Mouse (Mus musculus) G1E-ER4 (cell line): Measurements from ENCODE around the gene 4930447C04Rik. TPM values are rescaled to one million over a fixed set of nuclear protein-coding genes. Genes with fewer than 3 reads are reported as not detected.

Experiments used
- GATA1 ChIP-seq: IDR thresholded peaks from one replicate; pipeline ENCODE4 v1.8.0; 2012; ENCODE audit warnings: low read length, inconsistent platforms
- polyA plus RNA-seq: library from polyadenylated mRNA; stranded (reverse); fragments of >175 nt; gene quantifications from 2 replicates; pipeline ENCODE4 v1.2.3, GENCODE M21; 2012

The 4930447C04Rik gene
- polyA plus RNA-seq, 1 experiment = not detected

DNA sequence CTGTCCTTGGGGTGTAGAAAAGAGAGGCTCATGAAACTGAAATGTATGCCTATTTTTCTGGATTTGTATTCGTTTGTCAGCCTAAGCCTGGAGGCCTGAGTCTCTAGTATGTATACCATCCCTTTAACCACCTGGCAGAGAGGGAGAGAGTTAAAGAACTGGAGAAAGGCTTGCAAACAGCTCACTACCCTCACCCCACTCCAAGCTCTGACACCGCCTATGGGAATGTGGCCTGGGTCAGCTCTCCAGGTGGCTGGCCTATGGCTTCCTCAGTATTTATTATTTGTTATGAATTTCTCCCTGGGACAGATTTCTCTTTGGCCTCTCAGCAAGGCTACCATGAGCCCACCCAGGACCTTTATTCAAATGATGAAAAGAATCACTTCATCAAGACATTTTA, 6.8 kb upstream of the 4930447C04Rik start:
- TF ChIP-seq GATA1 = no peak

DNA sequence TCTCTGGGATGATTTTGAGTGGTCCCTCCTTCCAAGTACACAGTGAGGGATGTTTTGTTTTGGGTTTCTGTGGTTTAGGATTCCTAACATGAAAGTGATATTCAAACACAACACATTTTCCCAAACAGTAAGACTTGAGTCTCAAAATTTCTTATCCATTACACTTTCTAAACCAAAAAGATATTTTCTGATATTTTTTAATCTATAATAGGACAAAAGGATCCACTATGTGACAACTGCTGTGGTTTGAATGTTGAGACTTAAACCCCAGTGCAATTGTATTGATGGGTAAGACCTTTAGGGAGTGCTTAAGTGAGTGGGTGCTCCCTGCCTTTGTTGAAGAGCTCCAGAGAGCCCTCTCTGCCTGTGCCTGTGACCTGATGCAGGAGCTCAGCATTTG, 6.2 kb upstream of the 4930447C04Rik start:
- TF ChIP-seq GATA1 = no peak

DNA sequence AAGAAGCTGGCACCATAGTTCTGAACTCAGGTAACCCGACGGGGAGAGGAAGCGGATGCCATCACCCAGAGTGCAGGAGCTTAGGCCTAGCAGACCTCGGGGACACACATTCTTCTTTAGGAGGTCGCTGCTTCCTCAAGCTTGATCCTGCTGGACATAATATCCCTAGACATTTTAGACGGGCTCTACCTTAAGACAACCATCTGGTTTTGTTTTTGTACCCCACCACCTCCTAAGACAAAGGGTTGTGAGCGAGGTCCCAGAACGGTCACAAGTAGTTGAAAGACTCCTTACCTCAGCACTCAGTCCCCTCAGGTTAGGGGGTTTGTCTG, 5.5 kb upstream of the 4930447C04Rik start:
- TF ChIP-seq GATA1 = no peak

DNA sequence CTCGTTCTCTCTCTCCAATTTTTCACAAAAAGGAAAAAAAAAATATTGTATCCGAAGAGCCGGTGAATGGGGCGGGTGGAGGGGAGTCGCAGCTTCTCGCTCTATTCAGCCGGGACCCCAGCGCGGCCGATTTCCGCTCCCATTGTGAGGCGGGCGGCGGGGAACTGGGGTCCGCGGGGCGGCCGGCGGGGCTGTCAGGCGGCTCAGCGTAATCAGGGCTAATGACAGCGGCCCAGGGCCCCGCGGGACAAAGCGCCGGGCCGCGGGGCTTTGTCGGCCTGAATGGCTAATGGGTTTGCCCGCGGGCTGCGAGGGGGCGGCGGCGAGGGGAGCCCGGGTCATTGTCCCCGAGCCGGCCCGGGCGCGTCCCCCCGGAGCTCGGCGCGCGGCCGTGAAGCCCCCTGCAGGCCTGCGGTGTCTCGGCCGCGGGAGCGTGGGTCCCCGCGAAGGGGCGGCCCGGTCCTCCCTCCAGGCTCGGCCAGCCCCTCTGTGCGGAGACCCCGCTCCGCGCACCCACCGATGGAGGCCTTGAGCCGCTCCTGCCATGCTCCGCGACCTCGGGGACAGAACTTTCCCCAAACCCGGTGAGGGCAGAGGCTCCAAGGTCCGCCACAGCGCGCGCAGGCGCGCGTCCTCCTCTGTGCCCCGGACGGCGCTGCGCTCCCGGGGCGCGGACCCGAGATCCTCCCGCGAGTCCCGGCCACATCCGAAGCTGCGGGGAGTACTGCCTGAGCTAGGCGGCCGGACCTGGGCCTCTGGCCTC, 4.9 kb upstream of the 4930447C04Rik start:
- no peak for TF ChIP-seq GATA1

DNA sequence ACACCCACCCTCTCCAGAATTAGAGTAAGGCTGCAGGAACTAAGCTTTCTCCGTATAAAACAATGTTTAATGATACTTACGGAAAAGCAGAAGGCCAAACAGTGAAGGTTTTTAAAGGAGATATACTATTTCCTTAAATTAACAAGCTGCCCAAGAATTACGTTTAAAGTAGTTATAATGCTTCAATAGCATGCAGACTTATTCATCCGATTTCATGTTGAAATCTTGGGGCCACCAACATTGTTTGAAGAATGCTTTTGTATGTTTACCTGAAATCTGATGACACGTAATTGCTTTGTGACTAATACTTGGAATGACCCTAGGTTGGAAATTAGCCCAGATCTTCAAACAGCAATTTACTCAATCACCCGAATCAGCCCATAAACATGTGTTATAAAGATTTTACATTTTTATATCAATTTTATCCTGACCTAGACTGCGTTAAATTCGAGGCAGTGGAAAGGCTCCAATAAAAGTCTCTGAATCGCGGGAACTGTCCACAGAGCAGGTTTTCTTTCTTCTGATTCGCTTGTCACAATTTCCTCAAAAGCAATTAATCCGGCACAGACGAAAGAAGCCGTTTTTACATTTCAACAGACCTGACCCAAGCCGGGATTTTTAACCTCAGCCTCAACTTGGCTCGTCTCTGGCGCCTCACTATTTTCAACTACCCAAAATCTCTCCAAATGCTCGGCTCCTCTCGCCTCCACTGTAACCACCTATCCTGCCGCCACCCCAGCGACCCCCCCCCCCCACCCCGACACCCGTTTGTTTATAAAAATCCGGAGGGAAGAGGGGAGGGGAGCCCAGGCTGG, 4.0 kb upstream of the 4930447C04Rik start:
- TF ChIP-seq GATA1 = no peak

DNA sequence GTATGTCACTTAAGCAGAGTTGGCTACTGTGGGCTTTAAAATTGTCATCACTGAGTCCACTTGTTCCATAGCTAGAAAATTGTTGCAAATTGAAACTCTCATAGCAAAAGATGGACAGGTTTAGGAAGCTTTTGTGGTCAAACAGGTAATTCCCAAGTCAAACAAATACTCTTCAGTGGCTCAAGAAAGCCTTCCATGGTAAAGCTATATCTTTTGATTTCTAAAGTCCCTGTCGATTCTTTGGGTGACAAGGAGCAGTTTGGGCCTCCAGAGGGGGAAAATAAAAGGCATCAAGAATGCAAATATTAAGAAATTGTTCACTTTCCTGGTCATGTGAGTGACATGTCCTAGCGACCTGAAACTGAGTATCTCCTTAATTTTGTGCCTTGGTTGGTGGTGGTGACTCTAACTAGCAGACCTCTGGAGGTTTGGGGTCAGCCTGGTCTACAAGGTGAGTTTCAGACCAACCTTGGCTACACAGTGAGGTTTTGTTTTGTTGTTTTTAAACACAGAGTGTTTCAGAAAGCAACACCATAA, 3.1 kb upstream of the 4930447C04Rik start:
- no peak for TF ChIP-seq GATA1

DNA sequence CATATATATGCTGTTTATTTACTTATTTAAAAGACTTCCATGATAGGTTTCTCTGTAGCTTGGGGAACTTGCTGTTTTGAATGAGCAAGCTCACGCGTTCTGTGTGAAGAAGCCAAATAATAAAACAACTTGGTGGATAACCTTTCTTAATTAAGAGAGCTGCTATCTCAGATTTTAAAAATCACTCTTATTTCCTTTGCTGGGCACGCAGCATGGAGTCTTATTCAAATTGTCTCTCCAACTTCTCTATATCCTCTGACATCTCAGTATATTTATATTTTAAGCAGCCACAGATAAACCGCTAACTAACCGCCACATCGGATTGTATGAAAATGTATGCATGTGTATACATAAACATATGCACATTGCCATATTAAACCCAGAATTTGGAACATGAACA, 1.6 kb upstream of the 4930447C04Rik start:
- TF ChIP-seq GATA1 = no peak

DNA sequence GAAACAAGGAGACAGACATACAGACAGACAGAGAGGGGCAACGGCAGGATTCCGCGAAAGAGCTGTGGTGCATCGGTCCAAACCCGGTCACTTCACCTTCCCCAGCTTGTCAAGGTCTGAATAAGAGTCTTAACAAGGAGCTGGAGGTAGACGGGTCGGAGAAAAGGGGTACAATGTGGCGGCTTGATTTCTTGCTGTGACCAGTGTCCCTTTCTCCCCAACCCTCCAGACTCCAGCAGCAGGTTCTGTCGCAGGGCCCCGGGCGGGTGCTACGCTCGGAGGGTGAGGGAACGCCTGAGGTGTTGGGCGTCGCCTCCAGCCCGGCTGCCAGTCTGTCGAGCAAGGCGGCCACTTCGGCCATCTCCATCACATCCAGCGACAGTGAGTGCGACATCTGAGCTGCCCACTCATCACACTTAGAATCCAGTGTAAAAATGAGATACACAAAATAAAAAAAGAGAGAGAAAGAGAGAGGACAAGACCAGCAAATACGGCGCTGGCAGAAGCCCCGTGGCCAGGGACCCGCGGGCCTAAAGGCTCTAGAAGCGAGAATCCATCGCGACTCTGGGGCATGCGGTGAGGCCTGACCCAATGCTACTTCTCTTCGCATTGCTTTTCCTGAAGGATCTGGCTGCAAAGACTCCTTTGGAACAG, 951 bp upstream of the 4930447C04Rik start:
- TF ChIP-seq GATA1 = no peak

DNA sequence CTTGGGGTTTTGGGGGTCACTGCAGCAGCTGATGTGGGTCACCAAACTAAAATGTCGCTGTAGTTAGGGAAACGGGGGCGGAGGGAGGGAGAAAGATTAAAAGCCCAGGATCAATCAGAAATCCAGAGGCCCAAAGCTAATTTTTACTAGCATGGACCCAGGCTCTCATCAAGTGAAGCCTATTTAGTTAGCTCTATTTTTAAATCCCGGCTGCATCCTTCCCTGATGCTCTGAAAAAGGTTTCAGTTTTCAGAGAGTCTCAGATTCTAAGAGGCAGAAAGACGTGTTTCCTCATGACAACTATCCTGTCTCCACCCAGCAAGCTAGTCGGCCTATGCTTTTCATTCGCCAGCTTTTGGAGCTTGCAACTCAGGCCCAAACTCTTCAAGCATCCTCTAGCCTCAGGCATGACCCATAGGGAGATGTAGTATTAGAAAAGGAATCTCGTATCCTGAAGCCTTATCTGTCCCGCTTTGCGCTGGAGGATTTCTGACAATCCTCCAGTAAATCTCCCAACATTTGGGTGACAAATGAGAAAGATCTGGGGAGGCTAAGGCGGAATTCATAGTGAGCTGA, 336 bp upstream of the 4930447C04Rik start:
- TF ChIP-seq GATA1 = no peak

DNA sequence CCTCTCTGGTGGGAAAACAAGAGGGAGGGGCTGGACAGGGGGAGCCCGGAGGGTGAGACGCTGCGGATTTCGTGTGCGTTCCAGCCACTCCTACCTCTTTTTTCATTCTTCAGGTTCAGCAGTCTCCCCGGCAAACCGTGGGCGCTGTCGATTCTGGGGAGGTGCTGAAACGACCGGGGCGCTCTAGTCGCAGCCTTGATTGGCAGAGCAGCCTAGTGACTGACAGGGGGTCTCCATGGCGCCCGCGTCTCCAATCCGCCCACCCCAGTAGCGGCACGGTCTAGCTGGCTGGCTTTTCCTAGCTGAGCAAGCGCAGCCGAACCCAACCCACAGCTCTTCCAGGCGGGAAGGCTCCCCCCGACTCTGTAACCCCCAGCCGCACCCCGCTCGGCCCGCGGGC, 958 bp downstream of the 4930447C04Rik start, which contains the start of gene Six6:
Six6 (plus strand) TSS at position 277 of the 400 bp plus-strand sequence.
- TF ChIP-seq GATA1 = no peak

DNA sequence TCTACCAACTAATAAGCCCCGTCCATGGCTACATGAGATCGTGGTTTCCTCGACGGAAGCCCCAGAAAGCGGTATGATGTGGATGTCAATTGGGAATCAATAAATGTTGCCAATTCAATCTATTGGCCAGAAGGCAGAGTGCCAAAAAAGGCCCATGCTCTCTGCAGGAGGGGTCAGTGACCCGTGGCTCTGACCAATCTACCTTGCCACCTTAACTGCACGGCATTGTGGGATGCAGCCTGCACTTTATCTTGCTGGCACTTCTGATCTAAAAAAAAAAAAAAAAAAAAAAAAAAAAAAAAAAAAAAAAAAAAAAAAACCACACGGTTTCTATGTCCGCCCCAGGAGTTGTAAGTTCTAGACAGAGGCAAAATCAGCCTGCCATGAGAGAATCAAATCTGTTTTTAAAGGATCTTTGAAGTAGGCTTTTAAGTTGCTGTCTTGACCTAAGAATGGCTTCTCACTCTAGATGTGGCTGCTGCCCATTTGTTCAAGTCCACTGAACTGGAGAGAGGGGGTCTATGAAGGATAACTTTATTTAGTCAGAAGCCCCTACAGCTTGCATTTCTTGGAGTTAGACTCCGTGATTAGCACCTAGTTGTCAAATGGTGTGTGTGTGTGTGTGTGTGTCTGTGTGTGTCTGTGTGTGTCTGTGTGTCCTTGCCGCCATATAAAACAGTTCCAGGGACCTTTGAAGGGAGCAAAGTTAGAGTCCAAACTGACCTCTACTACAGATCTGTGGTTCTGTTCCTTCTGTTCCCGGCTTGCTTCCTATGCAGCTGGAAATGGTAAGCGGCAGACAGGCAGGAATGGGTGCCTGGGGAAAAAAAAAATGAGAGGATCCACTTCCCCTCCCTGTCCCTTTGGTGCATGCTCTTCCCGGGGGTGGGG, 1.7 kb downstream of the 4930447C04Rik start:
- no peak for TF ChIP-seq GATA1

DNA sequence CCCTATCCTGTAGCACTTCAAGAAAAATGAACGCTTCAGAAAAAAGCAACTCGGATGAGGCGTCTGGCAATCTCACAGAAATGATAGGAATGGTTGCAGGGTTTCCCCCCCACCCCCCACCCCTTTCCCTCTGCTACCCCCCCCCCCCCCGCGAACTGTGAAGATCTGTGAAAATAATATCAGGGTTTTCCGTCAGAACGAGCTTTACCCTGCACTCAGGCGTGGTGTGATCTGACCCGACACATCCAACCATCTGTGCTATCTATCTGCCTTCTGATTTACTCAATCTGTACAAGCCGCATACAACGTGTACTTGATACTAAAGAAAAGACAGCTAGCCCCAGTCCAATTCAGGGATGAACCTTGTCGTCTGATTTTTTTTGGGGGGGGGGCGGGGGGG, 2.4 kb downstream of the 4930447C04Rik start:
- no peak for TF ChIP-seq GATA1

DNA sequence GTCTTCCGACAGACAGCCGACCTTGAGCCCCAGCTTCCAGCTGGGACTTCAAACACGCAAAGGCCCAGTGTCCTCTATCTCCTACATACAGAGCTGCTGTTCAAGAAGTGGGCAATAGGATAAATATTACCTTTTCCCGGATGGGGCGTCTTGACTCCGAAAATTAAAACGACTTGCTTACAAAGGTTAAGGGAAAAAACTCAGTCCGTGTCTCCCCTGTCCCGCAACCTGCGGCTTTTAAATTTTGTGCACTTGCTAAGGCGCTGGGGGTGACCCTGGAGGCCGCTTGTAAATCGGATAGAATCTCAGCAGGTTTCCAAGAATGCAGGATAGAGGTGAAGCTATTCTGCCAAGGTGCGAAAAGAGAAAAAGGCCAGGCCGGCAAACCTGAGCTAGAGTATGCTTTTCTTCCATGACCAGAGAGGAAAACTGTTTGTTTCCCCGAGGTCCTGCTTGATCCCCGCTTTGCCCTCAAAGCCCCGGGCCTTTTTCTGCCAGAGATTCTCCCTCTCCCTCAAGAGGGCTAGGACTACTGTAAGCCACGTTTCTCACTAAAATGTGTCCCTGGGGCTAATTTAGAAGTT, 2.9 kb downstream of the 4930447C04Rik start:
- no peak for TF ChIP-seq GATA1

DNA sequence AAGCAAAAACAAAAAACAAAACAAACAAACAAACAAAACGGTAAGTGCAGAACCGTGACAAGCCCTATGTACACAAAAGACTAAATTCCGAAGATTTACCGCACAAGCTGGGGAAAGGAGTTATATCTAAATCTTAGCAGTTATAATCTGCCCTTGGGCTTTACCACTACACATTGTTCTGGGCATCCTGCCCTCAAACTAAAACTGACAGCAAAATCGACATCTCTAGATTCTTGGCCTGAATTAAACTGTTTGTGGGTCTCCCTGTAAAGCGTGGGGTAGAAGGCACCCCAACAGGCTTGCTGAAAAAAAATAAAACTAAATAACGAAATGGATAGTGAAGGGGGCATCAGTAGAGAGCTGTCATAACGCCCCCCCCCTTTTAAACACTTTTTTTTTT, 3.8 kb downstream of the 4930447C04Rik start:
- TF ChIP-seq GATA1 = no peak
